Mouse (Mus musculus): ENCODE measurements at regions not wholly inside any gene's neighbourhood (a gene's known extent, or its start where the extent isn't known, plus 50 kb on each side); places are given as distances from the start of the nearest gene placed in this dataset.

- no peaks in the 10 kb centered on the region for H3K36me3 ChIP-seq (ENCODE audit: control insufficient read depth, insufficient read depth, low read length, poor library complexity, severe bottlenecking)
- H3K4me1 ChIP-seq (ENCODE audit: control insufficient read depth in 2 of 2, insufficient read depth in 2 of 2, low read length in 2 of 2, poor library complexity in 1 of 2) = peaks cover 0 to 3% of the 10 kb centered on the region in 2 experiments; a peak in 2 of 4 replicates
- H3K27ac ChIP-seq (ENCODE audit: insufficient read depth, low read depth, low read length, poor library complexity, severe bottlenecking) = no peak overlapping the region
- H3K4me3 ChIP-seq (ENCODE audit: insufficient read depth in 1 of 2, low read depth in 1 of 2, low read length in 2 of 2, poor library complexity in 1 of 2, severe bottlenecking in 1 of 2) = no peak overlapping the region
- no peak overlapping the region for H3K9ac ChIP-seq (ENCODE audit: insufficient read depth, low read depth, low read length, poor library complexity, severe bottlenecking)
- no peak for DNase-seq (ENCODE audit: low read depth, low spot score)
- TF ChIP-seq HCFC1 (IDR thresholded peaks at IDR 0.05; ENCODE audit: borderline replicate concordance, insufficient read depth, low read length) (no peak), MAFK (IDR thresholded peaks at IDR 0.05; ENCODE audit: insufficient read depth, low read depth, low read length) (no peak)
- in situ Hi-C loops (cut with MboI; ENCODE audit: low sequenced_read_pairs in 2 of 2, unreplicated experiment in 2 of 2) = no loop called here
- no peaks in the 10 kb centered on the region for H3K9me3 ChIP-seq (ENCODE audit: control insufficient read depth, insufficient read depth, low read depth, low read length)
Observed at GRCm38 (mm10) chr1:155493799-155494198, 64.1 kb upstream of the Acbd6 start.

GRCm38 (mm10) chr1:155494347-155494746, 63.6 kb upstream of the Acbd6 start:
- in situ Hi-C loops (cut with MboI; ENCODE audit: low sequenced_read_pairs in 2 of 2, unreplicated experiment in 2 of 2) = no loop called here
- Histone ChIP-seq H3K27ac (ENCODE audit: insufficient read depth, low read depth, low read length, poor library complexity, severe bottlenecking) (no peak overlapping the region), H3K36me3 (ENCODE audit: control insufficient read depth, insufficient read depth, low read length, poor library complexity, severe bottlenecking) (no peaks in the 10 kb centered on the region), H3K4me1 (ENCODE audit: control insufficient read depth in 2 of 2, insufficient read depth in 2 of 2, low read length in 2 of 2, poor library complexity in 1 of 2) (peaks cover 0 to 3% of the 10 kb centered on the region in 2 experiments; a peak in 2 of 4 replicates), H3K9me3 (ENCODE audit: control insufficient read depth, insufficient read depth, low read depth, low read length) (no peaks in the 10 kb centered on the region), H3K4me3 (ENCODE audit: insufficient read depth in 1 of 2, low read depth in 1 of 2, low read length in 2 of 2, poor library complexity in 1 of 2, severe bottlenecking in 1 of 2) (no peak overlapping the region), H3K9ac (ENCODE audit: insufficient read depth, low read depth, low read length, poor library complexity, severe bottlenecking) (no peak overlapping the region)
- TF ChIP-seq CHD2 (IDR thresholded peaks at IDR 0.05; ENCODE audit: low read depth, low read length) = no peak
- no peak for TF ChIP-seq MAFK (IDR thresholded peaks at IDR 0.05; ENCODE audit: insufficient read depth, low read depth, low read length)
- no peak for TF ChIP-seq ZNF384 (IDR thresholded peaks at IDR 0.05; ENCODE audit: low read depth, low read length)
- no peak for TF ChIP-seq ZC3H11A (IDR thresholded peaks at IDR 0.05; ENCODE audit: borderline replicate concordance, low read depth, low read length)
- no peak for TF ChIP-seq HCFC1 (IDR thresholded peaks at IDR 0.05; ENCODE audit: borderline replicate concordance, insufficient read depth, low read length)
- DNase-seq (ENCODE audit: low read depth, low spot score) = no peak

- H3K36me3 ChIP-seq (ENCODE audit: control insufficient read depth, insufficient read depth, low read length, poor library complexity, severe bottlenecking) = no peaks in the 10 kb centered on the region
- no peak overlapping the region for H3K9ac ChIP-seq (ENCODE audit: insufficient read depth, low read depth, low read length, poor library complexity, severe bottlenecking)
- no peak overlapping the region for H3K27ac ChIP-seq (ENCODE audit: insufficient read depth, low read depth, low read length, poor library complexity, severe bottlenecking)
- in situ Hi-C loops (cut with MboI; ENCODE audit: low sequenced_read_pairs in 2 of 2, unreplicated experiment in 2 of 2) = loop anchor here in 1 of 2 experiments (25.0 kb wide), 1 partner anchor 462 kb away; no protein-coding TSS in a partner anchor
- H3K4me3 ChIP-seq (ENCODE audit: insufficient read depth in 1 of 2, low read depth in 1 of 2, low read length in 2 of 2, poor library complexity in 1 of 2, severe bottlenecking in 1 of 2) = no peak overlapping the region
- TF ChIP-seq MAFK (IDR thresholded peaks at IDR 0.05; ENCODE audit: insufficient read depth, low read depth, low read length) (no peak), ZC3H11A (IDR thresholded peaks at IDR 0.05; ENCODE audit: borderline replicate concordance, low read depth, low read length) (no peak), HCFC1 (IDR thresholded peaks at IDR 0.05; ENCODE audit: borderline replicate concordance, insufficient read depth, low read length) (no peak), ZNF384 (IDR thresholded peaks at IDR 0.05; ENCODE audit: low read depth, low read length) (no peak), CHD2 (IDR thresholded peaks at IDR 0.05; ENCODE audit: low read depth, low read length) (no peak)
- DNase-seq (ENCODE audit: low read depth, low spot score) = no peak
- H3K9me3 ChIP-seq (ENCODE audit: control insufficient read depth, insufficient read depth, low read depth, low read length) = no peaks in the 10 kb centered on the region
- no peaks in the 10 kb centered on the region for H3K4me1 ChIP-seq (ENCODE audit: control insufficient read depth in 2 of 2, insufficient read depth in 2 of 2, low read length in 2 of 2, poor library complexity in 1 of 2)
Observed at GRCm38 (mm10) chr1:155499735-155500134, 58.2 kb upstream of the Acbd6 start.

- H3K27ac ChIP-seq (ENCODE audit: insufficient read depth, low read depth, low read length, poor library complexity, severe bottlenecking) = no peak overlapping the region
- in situ Hi-C loops (cut with MboI; ENCODE audit: low sequenced_read_pairs in 2 of 2, unreplicated experiment in 2 of 2) = loop anchor here in 1 of 2 experiments (25.0 kb wide), 1 partner anchor 466 kb away; no protein-coding TSS in a partner anchor
- no peak overlapping the region for H3K4me3 ChIP-seq (ENCODE audit: insufficient read depth in 1 of 2, low read depth in 1 of 2, low read length in 2 of 2, poor library complexity in 1 of 2, severe bottlenecking in 1 of 2)
Observed at GRCm38 (mm10) chr1:155502867-155503266, 55.1 kb upstream of the Acbd6 start.

GRCm38 (mm10) chr1:155504581-155505328, 53.2 kb upstream of the Acbd6 start:
- in situ Hi-C loops (cut with MboI; ENCODE audit: low sequenced_read_pairs in 2 of 2, unreplicated experiment in 2 of 2) = loop anchor here in 1 of 2 experiments (25.0 kb wide), 1 partner anchor 467 kb away; no protein-coding TSS in a partner anchor
- Histone ChIP-seq H3K4me1 (ENCODE audit: control insufficient read depth in 2 of 2, insufficient read depth in 2 of 2, low read length in 2 of 2, poor library complexity in 1 of 2) (no peaks in the 10 kb centered on the region), H3K9ac (ENCODE audit: insufficient read depth, low read depth, low read length, poor library complexity, severe bottlenecking) (no peak overlapping the region), H3K27ac (ENCODE audit: insufficient read depth, low read depth, low read length, poor library complexity, severe bottlenecking) (no peak overlapping the region), H3K4me3 (ENCODE audit: insufficient read depth in 1 of 2, low read depth in 1 of 2, low read length in 2 of 2, poor library complexity in 1 of 2, severe bottlenecking in 1 of 2) (no peak overlapping the region), H3K9me3 (ENCODE audit: control insufficient read depth, insufficient read depth, low read depth, low read length) (no peaks in the 10 kb centered on the region), H3K36me3 (ENCODE audit: control insufficient read depth, insufficient read depth, low read length, poor library complexity, severe bottlenecking) (no peaks in the 10 kb centered on the region)
- no peak for DNase-seq (ENCODE audit: low read depth, low spot score)
- TF ChIP-seq MAFK (IDR thresholded peaks at IDR 0.05; ENCODE audit: insufficient read depth, low read depth, low read length) (no peak), CHD2 (IDR thresholded peaks at IDR 0.05; ENCODE audit: low read depth, low read length) (no peak), HCFC1 (IDR thresholded peaks at IDR 0.05; ENCODE audit: borderline replicate concordance, insufficient read depth, low read length) (no peak), ZC3H11A (IDR thresholded peaks at IDR 0.05; ENCODE audit: borderline replicate concordance, low read depth, low read length) (no peak), ZNF384 (IDR thresholded peaks at IDR 0.05; ENCODE audit: low read depth, low read length) (no peak)

More at GRCm38 (mm10) chr1:155502867-155503266, 55.1 kb upstream of the Acbd6 start:
- Histone ChIP-seq H3K9me3 (ENCODE audit: control insufficient read depth, insufficient read depth, low read depth, low read length) (no peaks in the 10 kb centered on the region), H3K36me3 (ENCODE audit: control insufficient read depth, insufficient read depth, low read length, poor library complexity, severe bottlenecking) (no peaks in the 10 kb centered on the region), H3K9ac (ENCODE audit: insufficient read depth, low read depth, low read length, poor library complexity, severe bottlenecking) (no peak overlapping the region), H3K4me1 (ENCODE audit: control insufficient read depth in 2 of 2, insufficient read depth in 2 of 2, low read length in 2 of 2, poor library complexity in 1 of 2) (no peaks in the 10 kb centered on the region)
- no peak for DNase-seq (ENCODE audit: low read depth, low spot score)
- no peak for TF ChIP-seq ZC3H11A (IDR thresholded peaks at IDR 0.05; ENCODE audit: borderline replicate concordance, low read depth, low read length)

All from ES-E14 (cell line).